Mouse (Mus musculus) adrenal gland, adult 10 weeks (tissue): Measurements from ENCODE around the gene Serpinb9b. TPM values are rescaled to one million over a fixed set of nuclear protein-coding genes. Genes with fewer than 3 reads are reported as not detected.

Source experiments
- polyA plus RNA-seq: library from polyadenylated mRNA; stranded (reverse); fragments of 350-450 nt; fragmentation: Illumina TruSeq; extraction: RNeasy Lipid Tissue Mini Kit (QIAGEN cat#74804); gene quantifications from one replicate; pipeline ENCODE4 v1.2.3, GENCODE M21; 2014; ENCODE audit warnings: low read depth, low replicate concordance

The Serpinb9b gene
- 0.58 TPM for polyA plus RNA-seq

GRCm38 (mm10) chr13:33027244-33027643 is at the start of gene Serpinb9b:
Gene Serpinb9b (plus strand): TSS chr13:33027416.

GRCm38 (mm10) chr13:33002950-33003349 is 24.3 kb upstream of the Serpinb9b start, which contains the start of gene Serpinb9:
Gene Serpinb9 (plus strand): TSS chr13:33003250.

GRCm38 (mm10) chr13:33078056-33078705 is 51.0 kb downstream of the Serpinb9b start, which contains the start of gene Serpinb1b:
Gene Serpinb1b (plus strand): TSS chr13:33078575.

Other genes with a start within 250 kb of the Serpinb9b start
- 4.3 TPM for gene Mylk4, start 243.5 kb upstream of the Serpinb9b start, polyA plus RNA-seq
- 34.1 TPM for gene Wrnip1, start 225.4 kb upstream of the Serpinb9b start, polyA plus RNA-seq
- gene D930007J09Rik, start 224.6 kb upstream of the Serpinb9b start, polyA plus RNA-seq: not detected
- 268 TPM for gene Serpinb1a, start 176.2 kb upstream of the Serpinb9b start, polyA plus RNA-seq
- not detected for gene Serpinb1c, start 129.2 kb upstream of the Serpinb9b start, polyA plus RNA-seq
- 192 TPM for gene Serpinb6b, start 62.2 kb upstream of the Serpinb9b start, polyA plus RNA-seq
- gene Serpinb9, start 24.2 kb upstream of the Serpinb9b start, polyA plus RNA-seq: 128 TPM
- 2.4 TPM for gene Serpinb1b, start 51.2 kb downstream of the Serpinb9b start, polyA plus RNA-seq
- not detected for gene Serpinb9c, start 132.3 kb downstream of the Serpinb9b start, polyA plus RNA-seq
- not detected for gene Serpinb9d, start 165.5 kb downstream of the Serpinb9b start, polyA plus RNA-seq
- gene Serpinb9e, start 222.2 kb downstream of the Serpinb9b start, polyA plus RNA-seq: not detected